Mouse (Mus musculus): ENCODE measurements around the gene Lgalsl.

GRCm38 (mm10) chr11:20786191-20786590 lies 44.7 kb downstream of the Lgalsl start:
- TF ChIP-seq GATA1 (IDR thresholded peaks at IDR 0.05; ENCODE audit: borderline replicate concordance, low read length) (no peak), FLI1 (IDR thresholded peaks at IDR 0.05; ENCODE audit: low read length) (no peak)
